Mouse (Mus musculus) spleen, embryonic (tissue): ENCODE results near the gene Gm20708.
"Not testable (repeated sequence)": the region's sequence is repeated elsewhere in the genome, so short reads cannot be mapped to it uniquely, and the experiment has no call there.

Source experiments
- CTCF ChIA-PET: fragments of 350-600 bp; sonication (Branson Sonifier 250); formaldehyde crosslinking; loops from one replicate; lab custom pipeline; 2022; lab: Charles Lee

Gene Gm20708

DNA sequence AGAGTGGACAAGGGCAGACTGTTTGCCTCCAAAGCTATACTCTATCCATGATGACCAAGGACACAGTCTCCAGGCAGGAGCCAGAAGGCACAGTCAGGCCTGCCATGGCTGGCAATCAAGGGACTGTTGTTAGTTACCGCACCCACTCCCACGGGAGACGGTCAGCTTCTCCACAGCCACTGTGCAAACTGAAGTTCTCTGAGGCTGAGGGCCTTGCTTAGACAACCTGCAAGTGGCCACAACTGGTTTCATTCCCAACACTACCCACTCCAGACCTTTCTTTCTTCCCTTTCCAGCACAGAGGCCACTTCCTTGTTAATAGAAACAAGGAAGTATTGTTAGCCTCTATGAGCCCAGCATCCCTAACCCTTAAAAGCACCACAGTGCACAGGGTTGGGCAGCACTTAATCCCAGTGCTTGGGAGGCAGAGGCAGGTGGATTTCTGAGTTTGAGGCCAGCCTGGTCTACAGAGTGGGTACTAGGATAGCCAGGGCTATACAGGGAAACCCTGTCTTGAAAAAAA is 6.2 kb upstream of the Gm20708 start:
- CTCF ChIA-PET = interaction anchor here (1.1 kb wide), 1 partner anchor 29 kb away, joined by 3 read pairs; no protein-coding TSS in a partner anchor

DNA sequence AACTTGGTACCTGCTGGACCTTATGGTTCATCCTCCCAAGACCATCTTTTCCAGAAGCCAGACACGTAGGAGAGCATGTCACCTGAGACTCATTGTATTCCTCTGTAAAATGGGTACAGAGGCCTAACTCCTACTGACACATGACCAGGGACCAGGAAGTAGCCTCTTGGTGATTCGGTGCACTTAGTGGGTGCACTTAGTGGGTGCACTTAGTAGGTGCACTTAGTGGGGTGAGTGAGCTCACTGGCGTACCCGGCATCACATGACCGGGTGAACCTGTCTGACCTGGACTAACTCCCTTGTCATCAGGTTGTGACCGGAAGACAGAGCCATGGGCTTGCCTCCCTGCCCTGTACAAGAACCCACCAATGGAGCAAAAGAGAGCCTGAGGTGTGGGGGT is 2.7 kb upstream of the Gm20708 start:
- CTCF ChIA-PET = no interaction called here

DNA sequence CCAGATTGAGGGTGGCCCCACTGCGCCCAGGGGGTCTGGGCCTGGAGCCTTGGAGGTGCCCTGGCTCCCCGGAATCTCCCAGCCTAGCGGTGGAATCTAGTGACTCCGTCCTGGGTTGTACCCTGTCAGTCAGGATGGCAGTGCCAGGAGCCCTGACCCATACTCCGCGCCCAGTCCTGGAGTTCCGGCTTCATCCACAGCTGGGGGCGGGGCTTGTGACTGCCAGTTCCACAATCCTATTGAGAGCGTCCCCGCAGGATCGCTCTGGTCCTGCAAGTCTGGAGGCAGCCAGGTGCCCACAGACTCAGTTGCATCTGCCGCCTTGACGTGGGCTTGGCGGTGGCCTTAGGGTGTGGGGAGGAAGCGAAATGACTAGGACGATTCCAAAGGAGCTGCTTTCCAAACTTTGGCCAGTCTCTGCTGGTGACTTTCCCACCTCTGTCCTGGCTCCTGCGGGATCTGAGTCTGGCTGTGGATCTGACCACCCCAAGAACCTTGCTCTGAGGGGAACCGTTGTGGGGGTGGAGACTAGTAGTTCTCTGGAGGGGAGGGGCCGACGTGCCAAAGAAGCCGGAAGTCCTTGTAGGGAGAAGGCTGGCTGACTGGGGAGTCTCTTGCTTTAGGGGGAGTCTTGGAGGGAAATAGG is 1.1 kb downstream of the Gm20708 start:
- CTCF ChIA-PET = interaction anchor here (0.6 to 1.6 kb wide), 3 partner anchors 9 to 18 kb away, joined by 3 to 4 read pairs (median 3); no protein-coding TSS in a partner anchor

DNA sequence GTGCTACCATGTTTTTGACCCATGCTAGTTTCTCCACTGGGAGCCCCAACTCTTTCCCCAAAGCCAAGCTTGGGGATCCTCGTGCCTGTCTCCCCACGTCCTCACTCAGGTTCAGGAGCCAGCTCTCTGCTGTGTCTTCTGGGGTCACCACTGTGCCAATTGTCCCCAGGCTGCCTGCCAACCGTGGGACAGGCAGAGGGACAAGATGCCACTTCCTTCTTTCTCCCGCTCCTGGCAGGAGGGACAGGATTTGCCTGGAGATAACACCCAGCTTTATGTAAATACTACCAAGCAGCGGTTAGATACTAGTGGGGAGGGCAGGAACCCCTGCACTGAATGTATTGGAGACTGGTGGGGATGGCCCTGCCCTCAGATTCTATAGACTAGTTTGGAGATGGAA is 4.4 kb downstream of the Gm20708 start:
- CTCF ChIA-PET = no interaction called here

DNA sequence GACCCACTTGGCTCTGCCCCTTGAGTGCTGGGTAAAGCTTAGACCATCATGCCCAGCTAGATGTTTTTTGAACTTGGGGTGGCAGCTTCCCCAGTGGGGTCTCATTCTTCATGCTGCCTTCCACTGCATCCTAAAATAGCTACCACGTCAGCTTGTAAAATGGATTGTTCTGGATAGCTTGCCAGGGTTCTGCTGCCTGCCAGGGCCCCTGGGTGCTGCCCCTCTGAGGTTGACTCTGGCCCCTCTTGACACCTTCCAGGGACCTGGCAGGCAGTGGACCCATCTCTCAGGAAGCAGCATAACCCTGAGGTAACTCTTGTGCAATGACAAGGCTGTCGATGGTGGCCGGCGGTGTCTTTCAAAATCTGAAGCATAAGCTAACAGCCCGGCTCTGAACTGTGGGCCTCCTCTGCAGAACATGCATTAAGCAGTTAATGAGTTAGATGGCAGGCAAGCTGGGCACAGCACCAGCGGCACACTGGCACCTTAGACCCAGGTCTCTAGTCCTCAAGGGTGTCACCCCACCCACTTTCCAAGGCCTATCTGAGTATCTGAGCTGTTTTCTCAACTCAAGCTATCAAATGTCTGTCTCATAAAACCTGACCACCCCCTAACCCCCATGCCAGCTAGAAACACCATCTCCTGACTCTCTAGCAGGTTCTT is 5.4 kb downstream of the Gm20708 start:
- CTCF ChIA-PET = interaction anchor here (0.5 to 1.2 kb wide), 2 partner anchors 26 to 401 kb away, joined by 4 to 6 read pairs; no protein-coding TSS in a partner anchor

DNA sequence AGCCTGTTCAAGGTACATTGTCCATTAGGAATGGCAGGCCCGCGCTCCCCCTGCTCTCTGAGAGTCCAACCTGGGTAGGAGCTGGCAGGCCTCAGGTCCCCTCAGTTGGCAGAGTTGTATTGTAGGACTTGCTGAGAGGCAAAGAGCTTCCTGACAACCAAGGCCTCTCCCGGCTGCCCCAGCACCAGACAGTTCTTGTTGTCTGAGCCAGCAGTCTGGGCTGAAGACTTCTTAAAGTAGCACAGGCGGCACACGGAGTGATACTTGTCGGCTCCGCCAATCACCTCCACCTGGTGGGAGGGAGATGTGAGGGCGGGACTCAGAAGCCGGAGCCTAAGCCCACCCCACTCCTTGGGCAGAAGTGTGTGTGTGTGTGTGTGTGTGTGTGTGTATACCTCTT is 6.4 kb downstream of the Gm20708 start:
- CTCF ChIA-PET = not testable (repeated sequence)

DNA sequence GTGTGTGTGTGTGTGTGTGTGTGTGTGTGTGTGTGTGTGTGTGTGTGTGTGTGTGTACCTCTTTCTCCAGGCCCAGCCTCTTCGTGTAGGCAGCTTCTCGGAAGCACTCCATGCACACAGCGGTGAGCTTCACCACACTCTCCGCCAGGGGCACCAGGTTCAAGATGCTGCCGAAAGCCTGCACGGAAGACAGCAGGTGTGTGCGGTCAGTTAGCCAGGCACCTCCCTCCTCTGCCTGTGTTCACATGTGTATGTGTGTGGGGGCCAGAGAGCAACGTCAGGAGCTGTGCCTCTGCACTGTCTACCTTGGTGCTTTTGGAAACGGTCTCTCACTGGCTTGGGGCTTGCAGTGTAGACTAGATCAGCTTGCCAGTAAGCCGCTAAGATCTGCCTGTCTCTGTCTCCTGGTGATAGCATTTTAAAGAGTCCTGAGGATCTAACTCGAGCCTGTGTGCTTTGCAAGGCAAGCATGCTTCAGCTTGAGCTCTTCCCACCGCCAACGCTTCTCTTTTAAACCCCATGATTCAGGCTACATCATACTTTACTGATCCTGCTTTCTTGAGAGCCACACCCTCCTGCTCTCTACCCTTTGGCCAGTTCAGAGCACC is 7.0 kb downstream of the Gm20708 start:
- CTCF ChIA-PET = interaction anchor here (0.6 kb wide), 1 partner anchor 533 kb away, joined by 3 read pairs; no protein-coding TSS in a partner anchor

DNA sequence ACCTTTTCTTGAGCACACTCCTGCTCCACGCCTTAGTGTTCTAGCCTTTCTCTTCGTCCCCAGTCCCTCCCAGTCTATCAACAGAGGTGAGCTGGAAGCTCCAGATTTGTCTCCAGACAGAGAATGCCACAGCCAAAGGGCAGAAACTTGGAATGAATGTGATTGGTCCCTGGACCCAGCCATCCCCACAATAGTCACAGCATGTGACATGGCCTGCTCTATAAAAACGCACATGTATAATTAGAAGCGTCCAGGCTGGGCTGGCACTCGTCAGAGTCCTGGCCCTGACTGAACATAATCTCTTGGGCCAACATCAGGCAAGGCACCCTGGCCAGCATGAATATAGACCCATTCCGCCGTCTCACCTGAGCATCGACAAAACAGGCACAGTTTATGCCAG is 9.6 kb downstream of the Gm20708 start:
- CTCF ChIA-PET = interaction anchor here (0.9 kb wide), 1 partner anchor 117 kb away, joined by 10 read pairs; no protein-coding TSS in a partner anchor

DNA sequence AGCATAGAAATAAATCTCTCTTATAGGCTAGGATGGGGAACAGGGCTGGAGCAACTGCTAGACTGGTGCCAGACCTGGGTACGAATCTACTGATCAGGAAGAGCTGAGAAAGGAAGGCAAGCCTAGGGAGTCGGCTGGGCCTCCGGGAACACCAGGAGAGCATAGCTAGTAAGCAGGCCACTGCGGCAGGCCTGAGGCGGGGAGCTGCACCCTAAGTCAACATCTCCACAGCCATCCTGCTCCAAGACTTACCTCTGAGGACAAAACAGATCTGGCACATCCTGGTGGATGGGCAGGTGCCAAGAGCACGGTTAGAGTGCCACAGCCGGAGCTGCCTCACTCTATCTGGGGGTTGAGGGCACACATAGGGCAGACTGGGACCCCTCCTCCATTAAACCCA is 10.7 kb downstream of the Gm20708 start:
- CTCF ChIA-PET = interaction anchor here (0.5 kb wide), 1 partner anchor 55 kb away, joined by 4 read pairs; no protein-coding TSS in a partner anchor

DNA sequence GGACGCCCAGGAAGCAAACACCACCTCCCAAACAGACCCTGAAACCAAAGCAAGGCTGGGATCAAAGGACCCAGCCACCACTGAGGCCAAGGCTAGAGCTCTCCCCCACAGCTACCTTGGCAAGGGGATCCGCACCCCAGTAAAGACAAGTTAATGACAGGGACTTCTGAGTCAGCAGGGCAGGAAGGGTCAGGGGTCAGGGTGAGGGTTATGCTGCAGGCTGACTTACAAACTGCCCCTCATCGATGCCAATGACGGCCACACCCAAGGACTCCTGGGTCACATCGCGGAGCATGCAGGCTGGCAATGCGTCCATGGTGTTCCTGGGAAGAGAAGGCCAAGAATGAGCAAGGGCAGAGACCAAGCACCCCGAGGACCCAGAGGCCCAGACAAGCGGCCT is 12.4 kb downstream of the Gm20708 start:
- CTCF ChIA-PET = no interaction called here

DNA sequence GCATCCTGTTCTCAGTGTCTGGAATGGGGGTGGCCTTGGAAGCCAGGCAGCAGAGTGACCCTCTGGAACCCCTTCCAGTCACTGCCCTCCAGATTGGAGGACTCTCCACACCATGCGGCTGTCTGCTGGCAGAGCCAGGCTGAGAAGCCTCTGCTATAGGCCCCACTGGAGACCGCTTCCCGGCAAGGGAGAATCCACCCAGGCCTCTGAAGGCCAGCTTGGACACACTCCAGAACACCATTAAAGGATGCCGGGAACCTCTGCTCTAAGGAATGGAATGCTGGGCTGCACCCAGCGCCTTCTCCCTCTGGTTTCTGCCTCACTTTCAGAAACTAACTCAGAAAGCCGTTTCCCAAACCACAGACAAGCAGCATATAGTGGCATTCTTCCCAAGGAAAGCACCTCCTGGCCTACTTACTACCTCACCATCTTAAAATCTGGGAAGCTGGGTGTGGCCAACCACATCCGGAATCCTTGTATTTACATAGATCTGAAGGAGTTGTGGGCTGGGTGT is 13.3 kb downstream of the Gm20708 start:
- CTCF ChIA-PET = no interaction called here

DNA sequence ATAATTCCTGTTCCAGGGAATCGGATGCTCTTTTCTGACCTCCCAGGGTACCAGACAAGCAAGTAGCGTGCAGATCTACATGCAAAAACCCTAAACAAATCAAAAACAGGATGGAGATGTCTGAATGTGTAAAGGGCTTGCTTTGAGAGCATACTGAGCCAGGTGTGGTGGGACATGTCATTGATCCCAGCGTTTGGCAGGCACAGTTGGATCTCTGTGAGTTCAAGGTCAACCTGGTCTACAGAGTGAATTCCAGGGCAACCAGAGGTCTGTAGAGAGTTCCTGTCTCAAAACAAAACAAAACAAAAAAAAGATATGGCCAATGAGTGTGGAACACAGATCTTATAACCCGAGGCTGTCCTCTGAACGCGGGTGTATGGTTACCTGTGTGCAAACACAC is 13.9 kb downstream of the Gm20708 start:
- CTCF ChIA-PET = interaction anchor here (1.0 kb wide), 1 partner anchor 13 kb away, joined by 3 read pairs; no protein-coding TSS in a partner anchor

DNA sequence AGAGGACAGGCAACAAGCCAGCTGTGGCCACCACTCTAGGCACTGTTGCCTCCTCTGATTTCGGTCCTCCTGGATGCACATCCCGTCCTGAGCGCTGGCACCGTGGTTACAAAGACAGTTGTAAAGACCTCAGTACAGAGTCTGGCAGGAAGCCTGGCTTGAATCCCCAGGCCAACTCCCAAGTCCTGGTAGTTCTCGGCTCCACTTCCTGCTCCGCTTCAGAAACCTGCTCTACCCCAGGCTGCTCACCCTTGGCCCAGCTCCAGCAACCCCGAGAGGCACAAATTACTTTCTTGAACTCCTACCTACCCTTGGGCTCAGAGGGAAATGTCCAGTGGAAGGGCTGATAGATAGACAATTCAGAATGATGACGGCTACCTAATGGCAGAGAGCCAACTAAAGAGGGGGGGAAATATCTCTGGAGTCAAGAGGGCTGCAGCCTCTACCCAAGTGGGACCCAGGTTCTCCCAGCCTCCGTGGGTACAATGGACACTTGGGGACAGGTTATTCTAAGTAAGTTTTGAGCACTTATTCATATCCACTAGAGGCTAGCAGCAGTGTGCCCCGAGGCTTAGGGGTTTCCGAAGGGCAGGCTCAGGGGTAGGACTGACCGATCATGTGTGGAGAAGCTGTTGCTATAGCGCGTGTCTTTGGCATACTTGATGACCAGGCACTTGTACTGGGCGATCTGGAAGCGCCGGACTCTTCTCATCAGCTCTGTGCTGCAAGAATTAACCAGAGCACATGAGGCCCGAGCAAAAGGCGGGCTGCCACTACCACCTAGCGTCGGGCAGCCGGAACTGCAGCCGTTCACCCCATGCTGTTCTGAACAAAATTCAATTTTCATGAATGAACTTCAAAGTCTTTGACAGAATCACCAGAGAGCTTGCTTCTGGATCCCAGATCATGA is 14.8 kb downstream of the Gm20708 start:
- CTCF ChIA-PET = interaction anchor here (0.8 to 2.0 kb wide), 6 partner anchors 13 to 85 kb away, joined by 3 to 15 read pairs (median 5); no protein-coding TSS in a partner anchor

DNA sequence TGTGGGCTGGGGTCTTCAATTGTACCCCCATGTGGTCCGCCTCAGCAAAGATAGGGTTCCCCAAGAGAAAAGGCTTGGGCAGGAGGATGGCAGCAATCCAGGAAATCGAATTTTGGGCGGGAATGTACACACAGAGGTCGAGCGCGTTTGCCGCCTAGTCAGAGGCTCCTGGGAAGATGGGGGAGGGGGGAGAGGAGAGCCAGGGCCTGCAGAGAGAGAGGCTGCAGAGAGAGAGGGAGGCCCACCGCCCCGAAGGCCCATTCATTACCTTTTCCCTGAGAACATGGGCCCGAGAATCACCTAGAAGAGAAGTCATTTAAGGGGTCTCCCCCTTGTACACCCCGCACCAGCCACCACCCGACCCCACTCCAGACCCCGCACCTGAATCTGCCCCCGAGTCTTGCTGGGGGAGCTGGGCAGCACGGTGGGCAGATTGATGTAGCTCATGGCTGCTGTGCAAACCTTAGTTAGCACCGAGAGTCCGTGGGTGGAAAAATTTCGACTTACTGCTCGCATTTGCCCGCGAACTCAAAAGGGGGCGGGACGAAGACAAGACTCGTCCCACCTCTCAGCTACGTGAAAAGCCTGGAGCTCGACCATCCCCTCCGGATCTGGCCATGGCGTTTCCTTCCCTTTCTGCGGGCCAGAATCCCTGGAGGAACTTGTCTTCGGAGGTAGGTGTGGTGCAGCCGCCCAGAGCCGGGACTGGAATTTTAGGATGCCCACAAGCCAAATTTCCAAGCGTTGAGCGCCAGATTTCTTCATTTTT is 16.0 kb downstream of the Gm20708 start, which contains the start of the genes Afmid and Tk1:
Gene Afmid, plus strand, starts transcription at position 592 of the 769 bp plus-strand sequence.
Gene Tk1, minus strand, starts transcription at position 760 of the 769 bp plus-strand sequence.
- CTCF ChIA-PET = interaction anchor here (0.9 to 2.0 kb wide), 4 partner anchors 35 to 87 kb away, joined by 3 to 15 read pairs (median 5); no protein-coding TSS in a partner anchor

DNA sequence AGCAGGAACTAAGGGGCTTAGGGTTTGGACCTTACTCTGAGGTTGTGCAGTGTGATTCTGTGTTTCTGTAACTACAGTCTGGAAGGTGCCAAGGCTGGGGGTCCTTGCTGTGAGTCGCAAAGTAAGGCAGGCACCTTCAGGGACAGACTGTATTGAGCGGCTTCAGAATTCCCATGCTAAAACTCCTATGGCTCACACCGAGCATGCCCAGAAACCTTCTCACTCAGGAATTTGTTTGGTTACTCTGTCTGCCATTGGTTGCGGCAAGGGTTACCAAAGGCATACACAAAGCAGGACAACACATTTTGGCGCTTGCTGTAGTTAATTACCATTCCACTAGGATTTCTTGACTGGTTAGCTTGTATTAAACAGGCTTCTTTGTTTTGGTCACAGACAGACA is 16.7 kb downstream of the Gm20708 start:
- CTCF ChIA-PET = interaction anchor here (0.7 to 2.0 kb wide), 3 partner anchors 24 to 178 kb away, joined by 3 to 17 read pairs (median 15); no protein-coding TSS in a partner anchor

DNA sequence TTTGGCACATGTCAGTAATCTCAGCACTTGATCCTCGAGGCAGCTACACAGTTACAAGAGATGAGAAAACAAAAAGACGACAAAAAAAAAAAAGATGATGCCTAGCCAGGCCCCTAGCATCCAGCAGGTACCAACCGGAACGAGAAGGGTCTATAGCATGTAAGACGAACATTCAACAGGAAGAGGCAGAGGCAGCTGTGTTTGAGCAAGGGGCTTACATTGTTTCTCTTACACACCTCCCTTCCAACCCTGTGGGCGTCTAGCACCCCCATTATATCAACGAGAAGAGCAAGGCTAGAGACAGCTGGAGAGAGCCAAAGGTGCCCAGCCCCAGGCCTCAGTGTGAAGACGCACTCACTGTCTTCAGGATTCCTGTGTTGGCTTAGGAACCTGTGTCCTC is 17.4 kb downstream of the Gm20708 start:
- CTCF ChIA-PET = interaction anchor here (0.7 to 1.4 kb wide), 3 partner anchors 22 to 177 kb away, joined by 3 to 17 read pairs (median 4); no protein-coding TSS in a partner anchor

DNA sequence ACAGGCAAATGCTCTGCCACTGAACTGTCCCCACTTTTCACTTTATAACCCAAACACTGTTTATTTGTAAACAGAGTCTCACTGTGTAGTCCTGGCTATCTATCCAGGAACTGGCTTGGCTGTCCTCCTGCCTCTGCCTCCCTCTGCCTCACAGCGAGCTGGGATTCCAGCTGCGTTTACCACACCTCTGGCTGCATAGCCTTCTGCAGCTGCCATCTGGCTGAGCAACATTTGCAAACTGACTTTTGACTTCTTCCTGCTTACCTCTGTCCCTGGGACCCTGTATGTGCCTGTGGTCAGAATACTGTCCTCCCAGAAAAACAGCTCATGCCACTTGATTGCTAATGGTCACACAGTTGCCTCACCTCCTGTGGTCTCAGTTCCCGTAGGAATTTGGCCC is 17.9 kb downstream of the Gm20708 start:
- CTCF ChIA-PET = interaction anchor here (1.4 kb wide), 1 partner anchor 23 kb away, joined by 4 read pairs; no protein-coding TSS in a partner anchor

DNA sequence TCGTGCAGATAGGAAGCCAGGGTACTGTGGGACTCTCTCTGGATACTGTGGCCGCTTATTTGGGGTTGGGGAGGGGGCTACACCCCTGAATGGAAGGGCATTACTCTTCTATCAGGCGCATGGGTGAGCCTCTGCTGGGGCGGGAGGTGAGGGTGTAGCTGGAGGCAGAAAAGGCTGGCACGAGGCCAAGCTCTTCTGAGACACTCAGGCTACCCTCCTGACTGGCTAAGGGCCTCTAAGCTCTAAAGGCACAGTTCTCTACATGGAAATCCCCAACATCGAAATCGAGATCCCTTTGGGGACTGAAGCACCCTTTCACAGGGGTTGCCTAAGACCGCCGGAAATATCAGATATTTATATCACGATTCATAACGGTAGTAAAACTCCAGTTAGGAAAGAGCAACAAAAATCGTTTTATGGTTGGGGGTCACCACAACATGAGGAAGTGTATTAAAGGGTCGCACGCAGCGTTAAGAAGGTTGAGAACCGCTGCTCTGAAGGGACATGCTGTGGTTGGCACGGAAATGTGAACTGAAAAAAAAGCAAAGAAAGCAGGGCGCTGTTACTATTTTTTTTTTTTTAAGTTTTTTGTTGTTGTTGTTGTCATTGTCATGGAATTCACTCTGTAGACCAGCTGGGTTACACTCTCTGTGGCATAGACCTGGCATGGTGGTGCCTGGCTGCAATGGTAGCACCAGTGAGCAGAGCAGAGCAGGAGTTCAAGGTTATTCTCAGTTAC is 18.9 kb downstream of the Gm20708 start:
- CTCF ChIA-PET = interaction anchor here (1.4 kb wide), 1 partner anchor 24 kb away, joined by 4 read pairs; no protein-coding TSS in a partner anchor
